Mouse (Mus musculus): ENCODE data around the gene Gkn2. TPM values are rescaled to one million over a fixed set of nuclear protein-coding genes. Genes with fewer than 3 reads are reported as not detected.

Gkn2 gene
- total RNA-seq (2014; fragmentation: Nextera tagmentation): not detected in 2 replicates
- total RNA-seq (2017): not detected in 2 replicates
- polyA plus RNA-seq (2012): not detected in 2 replicates

GRCm38 (mm10) chr6:87373057-87373456 is at the start of gene Gkn2:
Gkn2 (plus strand) TSS chr6:87373357.
- Histone ChIP-seq H3K9me3 (replicated peaks) (no peaks in the 10 kb centered on the region), H3K27me3 (ENCODE audit: insufficient read depth, low read length) (peaks cover 11% of the 10 kb centered on the region), H3K4me1 (ENCODE audit: insufficient read depth, low read depth, low read length) (no peaks in the 10 kb centered on the region), H3K36me3 (replicated peaks) (no peaks in the 10 kb centered on the region), H3K4me3 (ENCODE audit: low read depth, low read length) (no peak within 1 kb of the TSS)
- ATAC-seq (ENCODE audit: extremely low read depth, insufficient number of reproducible peaks, low FRiP score, poor library complexity, severe bottlenecking) (no peak), DNase-seq (ENCODE audit: low spot score) (no peak)
- TF ChIP-seq TAL1 (conservative IDR thresholded peaks at IDR 0.05; ENCODE audit: low read depth, low read length) (no peak), GATA2 (IDR thresholded peaks at IDR 0.05; ENCODE audit: borderline replicate concordance, low read depth, low read length) (no peak), CTCF (IDR thresholded peaks at IDR 0.05; ENCODE audit: low read depth, low read length) (no peak), POLR2AphosphoS5 (IDR thresholded peaks at IDR 0.05; ENCODE audit: insufficient replicate concordance, low read depth, low read length) (no peak), GATA1 (IDR thresholded peaks at IDR 0.05; ENCODE audit: borderline replicate concordance, low read length) (no peak)

GRCm38 (mm10) chr6:87323381-87323780 is 49.8 kb upstream of the Gkn2 start:
- H3K9me3 ChIP-seq (replicated peaks): no peaks in the 10 kb centered on the region
- no peaks in the 10 kb centered on the region for H3K4me1 ChIP-seq (ENCODE audit: insufficient read depth, low read depth, low read length)
- no peaks in the 10 kb centered on the region for H3K36me3 ChIP-seq (replicated peaks)
- ATAC-seq (ENCODE audit: extremely low read depth, insufficient number of reproducible peaks, low FRiP score, poor library complexity, severe bottlenecking): no peak
- DNase-seq (ENCODE audit: low spot score): no peak
- H3K4me3 ChIP-seq (ENCODE audit: low read depth, low read length): no peak overlapping the region
- H3K27me3 ChIP-seq (ENCODE audit: insufficient read depth, low read length): peaks cover 7% of the 10 kb centered on the region
- TF ChIP-seq CTCF (IDR thresholded peaks at IDR 0.05; ENCODE audit: low read depth, low read length) (no peak), TAL1 (conservative IDR thresholded peaks at IDR 0.05; ENCODE audit: low read depth, low read length) (no peak), GATA1 (IDR thresholded peaks at IDR 0.05; ENCODE audit: borderline replicate concordance, low read length) (no peak), POLR2AphosphoS5 (IDR thresholded peaks at IDR 0.05; ENCODE audit: insufficient replicate concordance, low read depth, low read length) (no peak), GATA2 (IDR thresholded peaks at IDR 0.05; ENCODE audit: borderline replicate concordance, low read depth, low read length) (no peak)

GRCm38 (mm10) chr6:87326932-87327331 is 46.2 kb upstream of the Gkn2 start:
- ATAC-seq (ENCODE audit: extremely low read depth, insufficient number of reproducible peaks, low FRiP score, poor library complexity, severe bottlenecking) (no peak), DNase-seq (ENCODE audit: low spot score) (no peak)
- Histone ChIP-seq H3K4me1 (ENCODE audit: insufficient read depth, low read depth, low read length) (no peaks in the 10 kb centered on the region), H3K9me3 (replicated peaks) (no peaks in the 10 kb centered on the region), H3K4me3 (ENCODE audit: low read depth, low read length) (no peak overlapping the region), H3K27me3 (ENCODE audit: insufficient read depth, low read length) (peaks cover 13% of the 10 kb centered on the region), H3K36me3 (replicated peaks) (no peaks in the 10 kb centered on the region)
- no peak for TF ChIP-seq POLR2AphosphoS5 (IDR thresholded peaks at IDR 0.05; ENCODE audit: insufficient replicate concordance, low read depth, low read length)

DNA sequence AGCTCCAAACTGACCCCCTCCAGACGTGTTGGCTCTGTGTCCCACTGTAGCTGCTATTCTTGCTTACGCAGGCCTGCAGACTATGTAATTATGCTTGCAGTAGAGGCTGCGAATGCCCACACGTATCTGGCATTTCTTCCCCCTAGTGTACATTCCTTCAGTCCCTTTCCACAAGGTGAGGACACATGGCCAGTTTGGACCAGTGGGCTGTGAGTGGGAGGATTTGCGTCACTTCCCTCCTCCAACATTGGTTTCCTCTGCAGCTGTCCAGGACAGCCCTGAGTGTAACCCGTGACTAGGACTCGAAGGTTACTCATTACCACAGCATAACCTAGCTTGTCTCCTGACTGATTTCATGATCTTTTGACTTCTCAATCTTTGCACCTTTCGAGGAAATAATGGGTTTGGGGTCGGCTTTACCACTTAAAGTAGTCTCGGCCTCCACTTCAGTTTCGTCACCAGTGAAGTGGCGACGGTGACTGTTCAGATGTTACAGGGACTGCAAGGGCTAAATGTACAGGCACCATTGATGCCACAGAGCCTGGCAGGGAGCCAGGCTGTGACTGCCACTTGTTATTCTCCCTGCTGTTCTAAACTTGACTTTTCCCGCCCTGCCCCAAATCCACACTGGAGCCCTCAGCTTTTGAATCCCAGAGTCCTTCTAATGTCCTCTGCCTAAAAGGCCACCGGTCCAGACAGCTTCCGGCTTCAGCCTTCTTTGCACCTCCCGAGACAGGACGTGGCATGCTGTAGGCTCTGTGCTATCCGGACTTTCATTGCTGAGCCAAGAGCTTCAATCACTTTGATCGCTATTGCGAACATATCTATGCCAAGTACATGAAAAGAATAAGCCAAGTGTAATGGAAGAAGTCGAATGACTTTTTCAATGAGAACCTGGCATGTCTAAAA is 44.6 kb upstream of the Gkn2 start:
- ATAC-seq (ENCODE audit: extremely low read depth, insufficient number of reproducible peaks, low FRiP score, poor library complexity, severe bottlenecking) (no peak), DNase-seq (ENCODE audit: low spot score) (no peak)
- no peaks in the 10 kb centered on the region for H3K4me1 ChIP-seq (ENCODE audit: insufficient read depth, low read depth, low read length)
- peaks cover 9% of the 10 kb centered on the region for H3K27me3 ChIP-seq (ENCODE audit: insufficient read depth, low read length)
- TF ChIP-seq GATA1 (IDR thresholded peaks at IDR 0.05; ENCODE audit: borderline replicate concordance, low read length) (no peak), GATA2 (IDR thresholded peaks at IDR 0.05; ENCODE audit: borderline replicate concordance, low read depth, low read length) (no peak), TAL1 (conservative IDR thresholded peaks at IDR 0.05; ENCODE audit: low read depth, low read length) (no peak), POLR2AphosphoS5 (IDR thresholded peaks at IDR 0.05; ENCODE audit: insufficient replicate concordance, low read depth, low read length) (no peak), CTCF (IDR thresholded peaks at IDR 0.05; ENCODE audit: low read depth, low read length) (no peak)
- H3K9me3 ChIP-seq (replicated peaks): no peaks in the 10 kb centered on the region
- no peak overlapping the region for H3K4me3 ChIP-seq (ENCODE audit: low read depth, low read length)
- H3K36me3 ChIP-seq (replicated peaks): no peaks in the 10 kb centered on the region

GRCm38 (mm10) chr6:87332380-87332779 is 40.8 kb upstream of the Gkn2 start:
- peaks cover 32% of the 10 kb centered on the region for H3K27me3 ChIP-seq (ENCODE audit: insufficient read depth, low read length)
- DNase-seq (ENCODE audit: low spot score): no peak
- no peaks in the 10 kb centered on the region for H3K4me1 ChIP-seq (ENCODE audit: insufficient read depth, low read depth, low read length)
- no peaks in the 10 kb centered on the region for H3K9me3 ChIP-seq (replicated peaks)
- no peak overlapping the region for H3K4me3 ChIP-seq (ENCODE audit: low read depth, low read length)
- TF ChIP-seq POLR2AphosphoS5 (IDR thresholded peaks at IDR 0.05; ENCODE audit: insufficient replicate concordance, low read depth, low read length): no peak
- TF ChIP-seq TAL1 (conservative IDR thresholded peaks at IDR 0.05; ENCODE audit: low read depth, low read length): no peak
- no peak for TF ChIP-seq GATA2 (IDR thresholded peaks at IDR 0.05; ENCODE audit: borderline replicate concordance, low read depth, low read length)
- no peak for TF ChIP-seq GATA1 (IDR thresholded peaks at IDR 0.05; ENCODE audit: borderline replicate concordance, low read length)
- TF ChIP-seq CTCF (IDR thresholded peaks at IDR 0.05; ENCODE audit: low read depth, low read length): no peak
- no peak for ATAC-seq (ENCODE audit: extremely low read depth, insufficient number of reproducible peaks, low FRiP score, poor library complexity, severe bottlenecking)
- no peaks in the 10 kb centered on the region for H3K36me3 ChIP-seq (replicated peaks)

- Histone ChIP-seq H3K4me3 (ENCODE audit: low read depth, low read length) (no peak overlapping the region), H3K27me3 (ENCODE audit: insufficient read depth, low read length) (peaks cover 26% of the 10 kb centered on the region), H3K9me3 (replicated peaks) (no peaks in the 10 kb centered on the region), H3K4me1 (ENCODE audit: insufficient read depth, low read depth, low read length) (no peaks in the 10 kb centered on the region), H3K36me3 (replicated peaks) (no peaks in the 10 kb centered on the region)
- ATAC-seq (ENCODE audit: extremely low read depth, insufficient number of reproducible peaks, low FRiP score, poor library complexity, severe bottlenecking): no peak
- no peak for DNase-seq (ENCODE audit: low spot score)
- no peak for TF ChIP-seq CTCF (IDR thresholded peaks at IDR 0.05; ENCODE audit: low read depth, low read length)
- TF ChIP-seq GATA2 (IDR thresholded peaks at IDR 0.05; ENCODE audit: borderline replicate concordance, low read depth, low read length): no peak
- TF ChIP-seq POLR2AphosphoS5 (IDR thresholded peaks at IDR 0.05; ENCODE audit: insufficient replicate concordance, low read depth, low read length): no peak
- no peak for TF ChIP-seq GATA1 (IDR thresholded peaks at IDR 0.05; ENCODE audit: borderline replicate concordance, low read length)
- TF ChIP-seq TAL1 (conservative IDR thresholded peaks at IDR 0.05; ENCODE audit: low read depth, low read length): no peak
These were observed 38.6 kb upstream of the Gkn2 start for GRCm38 (mm10) chr6:87334361-87335090.
